Mouse (Mus musculus) cerebellum, adult 2 months (tissue): ENCODE measurements at regions not wholly inside any gene's neighbourhood (a gene's known extent, or its start where the extent isn't known, plus 50 kb on each side); places are given as distances from the start of the nearest gene placed in this dataset.

ENCODE experiments used
- CTCF ChIP-seq: fragments of 200-500 bp; IDR thresholded peaks from 2 replicates; pipeline ENCODE4 v1.5.1; 2011; ENCODE audit warnings: low read depth, mild to moderate bottlenecking, control low read depth, low read length, moderate library complexity, borderline replicate concordance; ENCODE audit not compliant: insufficient read depth
- POLR2A ChIP-seq: fragments of 200-500 bp; IDR thresholded peaks from 2 replicates; pipeline ENCODE4 v1.6.1; 2011; ENCODE audit warnings: low read length, control low read depth, borderline replicate concordance; ENCODE audit not compliant: insufficient read depth

GRCm38 (mm10) chr14:71588006-71588405 lies 903.6 kb downstream of the Gm9195 start:
- no peak for TF ChIP-seq POLR2A
- TF ChIP-seq CTCF = no peak
